ENCODE assay signal across 9 mouse cellular contexts in genomic region chr15:102998608-102999182, GRCm38 (mm10). TPM values are rescaled to one million over a fixed set of nuclear protein-coding genes. Genes with fewer than 3 reads are reported as not detected.
A peak's percentile ranks its signal among the peaks of the same experiment; 100 is the strongest.
DNase-seq lines count a peak whose midpoint lies in the region; ATAC-seq and TF ChIP-seq lines count a peak whose summit lies in the region.
"Had no signal": no experiment of that assay in that cellular context is flagged by ENCODE, and none has a peak within 500 bp of the region (broad histone marks: within the 10 kb centered on the region; RNA-seq: fewer than 3 reads in every experiment).

No protein-coding gene starts in this region.

- ATAC-seq in heart, postnatal 0 days (ENCODE audit: insufficient read depth, low read depth), result peak; percentile 22; the same call in 1 of the 2 replicates
- 0 out of 2 replicates have a peak, but pooled peaks have one; percentile 11 for ATAC-seq in hindbrain, embryonic 15.5 days (ENCODE audit: low FRiP score, low read depth)
- no peak for ATAC-seq in midbrain, embryonic 16.5 days

- DNase-seq in heart, postnatal 0 days (ENCODE audit: low spot score), result no peak
- no peak for DNase-seq in heart, postnatal 36 days
- DNase-seq in NIH3T3 (ENCODE audit: low read depth), result peak; percentile 50
- no peak for DNase-seq in left cerebral cortex, adult 18-20 months (ENCODE audit: low spot score in 2 of 2)
- no peak for DNase-seq in left cerebral cortex, postnatal 14 days (ENCODE audit: low spot score in 2 of 2)
- DNase-seq in adrenal gland, adult 18-20 months (ENCODE audit: low spot score in 2 of 2), result no peak

- H3K4me2 ChIP-seq in heart, postnatal 0 days (ENCODE audit: low read depth, low read length), result peak overlapping the region; percentile 72
- H3K4me2 ChIP-seq in hindbrain, embryonic 15.5 days, result peak overlapping the region; percentile 59
- peak overlapping the region; percentile 55; the same call in 1 of the 2 replicates for H3K4me2 ChIP-seq in midbrain, embryonic 16.5 days (ENCODE audit: low read length)

- H3K4me3 ChIP-seq in heart, postnatal 0 days (ENCODE audit: low read depth, low read length), result peak overlapping the region; percentile 46
- H3K4me3 ChIP-seq in hindbrain, embryonic 15.5 days, result peak overlapping the region; percentile 35
- H3K4me3 ChIP-seq in midbrain, embryonic 16.5 days (ENCODE audit: low read depth, low read length), result peak overlapping the region; percentile 31

- 1% methylated on average over 19 of the region's 19 CpGs for WGBS in heart, postnatal 0 days
- WGBS in hindbrain, embryonic 15.5 days, result 1% methylated on average over 19 of the region's 19 CpGs
- WGBS in midbrain, embryonic 16.5 days, result 0% methylated on average over 19 of the region's 19 CpGs

- intact Hi-C loops in heart, postnatal 36 days (cut with DNase I), result no loop called here
- intact Hi-C loops in left cerebral cortex, postnatal 14 days (cut with DNase I), result no loop called here

- H3K9me3 ChIP-seq in heart, postnatal 0 days (replicated peaks; ENCODE audit: control insufficient read depth, low read length), result no peaks in the 10 kb centered on the region
- no peaks in the 10 kb centered on the region for H3K9me3 ChIP-seq in hindbrain, embryonic 15.5 days
- H3K9me3 ChIP-seq in midbrain, embryonic 16.5 days (replicated peaks; ENCODE audit: control insufficient read depth, low read length, poor library complexity, severe bottlenecking), result no peaks in the 10 kb centered on the region

- TF ChIP-seq CTCF in heart, postnatal 0 days (IDR thresholded peaks at IDR 0.05; ENCODE audit: low read depth), result no peak

- H3K27me3 ChIP-seq in heart, postnatal 0 days (ENCODE audit: control insufficient read depth, insufficient read depth, low read length), result peaks cover 98% of the 10 kb centered on the region
- peaks cover 96% of the 10 kb centered on the region for H3K27me3 ChIP-seq in hindbrain, embryonic 15.5 days
- H3K27me3 ChIP-seq in midbrain, embryonic 16.5 days (ENCODE audit: control insufficient read depth, insufficient read depth, low read depth, low read length), result peaks cover 86% of the 10 kb centered on the region

- peak overlapping the region; percentile 47; the same call in 1 of the 2 replicates for H3K9ac ChIP-seq in heart, postnatal 0 days (replicated peaks; ENCODE audit: low read depth, low read length)
- H3K9ac ChIP-seq in hindbrain, embryonic 15.5 days, result no peak overlapping the region
- no peak overlapping the region for H3K9ac ChIP-seq in midbrain, embryonic 16.5 days (ENCODE audit: low read depth, low read length)

- H3K27ac ChIP-seq in heart, postnatal 0 days (ENCODE audit: low read depth), result no peak overlapping the region
- H3K27ac ChIP-seq in hindbrain, embryonic 15.5 days (replicated peaks), result no peak overlapping the region
- no peak overlapping the region for H3K27ac ChIP-seq in midbrain, embryonic 16.5 days (ENCODE audit: low read length)

- TF ChIP-seq EP300 in heart, postnatal 0 days (IDR thresholded peaks at IDR 0.05; ENCODE audit: low read depth), result no peak

- H3K36me3 ChIP-seq in heart, postnatal 0 days (replicated peaks; ENCODE audit: control insufficient read depth, insufficient read depth, low read length), result no peaks in the 10 kb centered on the region
- no peaks in the 10 kb centered on the region for H3K36me3 ChIP-seq in hindbrain, embryonic 15.5 days
- no peaks in the 10 kb centered on the region for H3K36me3 ChIP-seq in midbrain, embryonic 16.5 days (ENCODE audit: control insufficient read depth, insufficient read depth, low read length)

- H3K4me1 ChIP-seq in heart, postnatal 0 days (ENCODE audit: control insufficient read depth, insufficient read depth), result peaks cover 25% of the 10 kb centered on the region
- H3K4me1 ChIP-seq in hindbrain, embryonic 15.5 days (replicated peaks), result peaks cover 9% of the 10 kb centered on the region
- H3K4me1 ChIP-seq in midbrain, embryonic 16.5 days (ENCODE audit: control insufficient read depth, insufficient read depth, low read length), result peaks cover 4% of the 10 kb centered on the region; the same call in 1 of the 2 replicates

RNA-seq across cellular contexts. Expression of gene Hoxc6, which starts 0.6 kb away (rescaled TPM):
- not detected in 2 replicates for total RNA-seq in heart, postnatal 0 days (2014; rRNA removed; ENCODE audit: low replicate concordance)
- polyA plus RNA-seq in heart, postnatal 0 days (2015; fragmentation: Nextera tagmentation; extraction: Ambion mirVana), result 0.12 TPM in 1 of 2 replicates, not detected in the other
- under 1 TPM in 1 of 2 experiments, not detected in 1; 0.25 TPM for total RNA-seq in heart, postnatal 36 days (2021)
- polyA plus RNA-seq in hindbrain, embryonic 15.5 days (2015; fragmentation: Nextera tagmentation; extraction: Ambion mirVana), result 7.4 and 13.1 TPM in 2 replicates
- not detected in 2 replicates for polyA plus RNA-seq in midbrain, embryonic 16.5 days (2015; fragmentation: Nextera tagmentation; extraction: Ambion mirVana)
- not detected for total RNA-seq in left cerebral cortex, adult 18-20 months (2021)
- total RNA-seq in left cerebral cortex, postnatal 14 days (2021), result not detected
- 10 to 100 TPM; 47.9 to 59.3 TPM for total RNA-seq in adrenal gland, adult 18-20 months (2021)
- total RNA-seq: hematopoietic stem cell, adult 5-6 weeks had no signal

RNA-seq across cellular contexts. Expression of gene Hoxc8, which starts 8.3 kb away (rescaled TPM):
- total RNA-seq in heart, postnatal 0 days (2014; rRNA removed; ENCODE audit: low replicate concordance), result not detected in 2 replicates
- not detected in 2 replicates for polyA plus RNA-seq in heart, postnatal 0 days (2015; fragmentation: Nextera tagmentation; extraction: Ambion mirVana)
- total RNA-seq in heart, postnatal 36 days (2021), result not detected
- polyA plus RNA-seq in hindbrain, embryonic 15.5 days (2015; fragmentation: Nextera tagmentation; extraction: Ambion mirVana), result 2.3 and 16.6 TPM in 2 replicates
- polyA plus RNA-seq in midbrain, embryonic 16.5 days (2015; fragmentation: Nextera tagmentation; extraction: Ambion mirVana), result not detected in 2 replicates
- total RNA-seq in left cerebral cortex, adult 18-20 months (2021), result not detected
- not detected for total RNA-seq in left cerebral cortex, postnatal 14 days (2021)
- 10 to 100 TPM; 30.8 to 34.8 TPM for total RNA-seq in adrenal gland, adult 18-20 months (2021)
- total RNA-seq: hematopoietic stem cell, adult 5-6 weeks had no signal

RNA-seq across cellular contexts. Expression of gene Hoxc4, which starts 20.0 kb away (rescaled TPM):
- not detected in 2 replicates for total RNA-seq in heart, postnatal 0 days (2014; rRNA removed; ENCODE audit: low replicate concordance)
- polyA plus RNA-seq in heart, postnatal 0 days (2015; fragmentation: Nextera tagmentation; extraction: Ambion mirVana), result 0.16 TPM in 1 of 2 replicates, not detected in the other
- not detected for total RNA-seq in heart, postnatal 36 days (2021)
- 56.8 and 63.8 TPM in 2 replicates for polyA plus RNA-seq in hindbrain, embryonic 15.5 days (2015; fragmentation: Nextera tagmentation; extraction: Ambion mirVana)
- polyA plus RNA-seq in midbrain, embryonic 16.5 days (2015; fragmentation: Nextera tagmentation; extraction: Ambion mirVana), result not detected in 2 replicates
- not detected for total RNA-seq in left cerebral cortex, adult 18-20 months (2021)
- total RNA-seq in left cerebral cortex, postnatal 14 days (2021), result not detected
- 1 to 10 TPM; 5.0 to 7.3 TPM for total RNA-seq in adrenal gland, adult 18-20 months (2021)

RNA-seq across cellular contexts. Expression of gene Hoxc9, which starts 22.5 kb away (rescaled TPM):
- not detected in 2 replicates for total RNA-seq in heart, postnatal 0 days (2014; rRNA removed; ENCODE audit: low replicate concordance)
- polyA plus RNA-seq in heart, postnatal 0 days (2015; fragmentation: Nextera tagmentation; extraction: Ambion mirVana), result not detected in 2 replicates
- not detected for total RNA-seq in heart, postnatal 36 days (2021)
- 0.30 TPM in 1 of 2 replicates, not detected in the other for polyA plus RNA-seq in hindbrain, embryonic 15.5 days (2015; fragmentation: Nextera tagmentation; extraction: Ambion mirVana)
- polyA plus RNA-seq in midbrain, embryonic 16.5 days (2015; fragmentation: Nextera tagmentation; extraction: Ambion mirVana), result not detected in 2 replicates
- not detected for total RNA-seq in left cerebral cortex, adult 18-20 months (2021)
- not detected for total RNA-seq in left cerebral cortex, postnatal 14 days (2021)
- 1 to 10 TPM in 1 of 2 experiments, under 1 TPM in 1; 0.66 to 1.4 TPM for total RNA-seq in adrenal gland, adult 18-20 months (2021)
- total RNA-seq: hematopoietic stem cell, adult 5-6 weeks had no signal

RNA-seq across cellular contexts. Expression of gene Hoxc5, which starts 31.5 kb away (rescaled TPM):
- 0.15 TPM in 1 of 2 replicates, not detected in the other for total RNA-seq in heart, postnatal 0 days (2014; rRNA removed; ENCODE audit: low replicate concordance)
- polyA plus RNA-seq in heart, postnatal 0 days (2015; fragmentation: Nextera tagmentation; extraction: Ambion mirVana), result not detected in 2 replicates
- total RNA-seq in heart, postnatal 36 days (2021), result not detected
- 20.1 and 22.0 TPM in 2 replicates for polyA plus RNA-seq in hindbrain, embryonic 15.5 days (2015; fragmentation: Nextera tagmentation; extraction: Ambion mirVana)
- polyA plus RNA-seq in midbrain, embryonic 16.5 days (2015; fragmentation: Nextera tagmentation; extraction: Ambion mirVana), result 0.22 TPM in 1 of 2 replicates, not detected in the other
- total RNA-seq in left cerebral cortex, adult 18-20 months (2021), result not detected
- not detected for total RNA-seq in left cerebral cortex, postnatal 14 days (2021)
- total RNA-seq in adrenal gland, adult 18-20 months (2021), result 1 to 10 TPM; 7.0 to 7.5 TPM
- total RNA-seq: hematopoietic stem cell, adult 5-6 weeks had no signal

Comparison
In these comparisons a context has a peak if more than half of its experiments do, and no peak if none do; other contexts are left out.
1. RNA of gene Hoxc6, which starts 0.6 kb away (total RNA-seq): 47.9 to 59.3 TPM in adrenal gland, adult 18-20 months; 0.25 TPM in heart, postnatal 36 days, not detected in heart, postnatal 0 days, not detected in left cerebral cortex, adult 18-20 months and not detected in left cerebral cortex, postnatal 14 days; every median in the first group is over 10 times any median in the second.
2. RNA of gene Hoxc8, which starts 8.3 kb away (total RNA-seq): 30.8 to 34.8 TPM in adrenal gland, adult 18-20 months; not detected in heart, postnatal 0 days, not detected in heart, postnatal 36 days, not detected in left cerebral cortex, adult 18-20 months and not detected in left cerebral cortex, postnatal 14 days; every median in the first group is over 10 times any median in the second.
3. Peak in every context shown above with its lines, with median percentiles within 50 percentile points of each other: H3K4me2 ChIP-seq and H3K4me3 ChIP-seq.